Mouse (Mus musculus): Measurements from ENCODE around the gene Fbxo41.

- TF ChIP-seq CTCF (IDR thresholded peaks at IDR 0.05; ENCODE audit: control insufficient read depth, insufficient read depth, low read length) (no peak), POLR2A (IDR thresholded peaks at IDR 0.05; ENCODE audit: borderline replicate concordance, control insufficient read depth, low read depth, low read length) (no peak)
These were observed 11.2 kb downstream of the Fbxo41 start for GRCm38 (mm10) chr6:85491606-85492005.

Measured in bone marrow, adult 2 months (tissue).